Mouse (Mus musculus) lung, embryonic 14.5 days (tissue): ENCODE data around the gene Nup37. TPM values are rescaled to one million over a fixed set of nuclear protein-coding genes. Genes with fewer than 3 reads are reported as not detected.

Experiments
- ATAC-seq: fragments of 200-750 bp; cut with Nextera tagmentation; 2 replicates; pipeline ENCODE4 v1.8.0; 2017; ENCODE audit warnings: mild to moderate bottlenecking, moderate TSS enrichment, moderate library complexity; ENCODE audit not compliant: insufficient read depth
- DNase-seq: peaks from one replicate; pipeline ENCODE4 v3.0.0-alpha.2; 2015
- H3K27ac ChIP-seq: fragments of 300-500 bp; sonication (generic); 2 replicates; pipeline ENCODE4 v1.5.1; 2014; ENCODE audit warnings: low read depth, mild to moderate bottlenecking, moderate library complexity
- H3K27me3 ChIP-seq: fragments of 300-500 bp; sonication (generic); 2 replicates; pipeline ENCODE4 v1.6.1; 2014; ENCODE audit warnings: low read length, control low read depth; ENCODE audit not compliant: insufficient read depth
- H3K36me3 ChIP-seq: fragments of 300-500 bp; sonication (generic); 2 replicates; pipeline ENCODE4 v1.6.1; 2014; ENCODE audit warnings: control low read depth; ENCODE audit not compliant: insufficient read depth
- H3K4me1 ChIP-seq: fragments of 300-500 bp; sonication (generic); 2 replicates; pipeline ENCODE4 v1.6.1; 2014; ENCODE audit warnings: antibody characterized with exemption, control low read depth; ENCODE audit not compliant: insufficient read depth
- H3K4me2 ChIP-seq: fragments of 300-500 bp; sonication (generic); 2 replicates; pipeline ENCODE4 v1.6.1; 2014; ENCODE audit warnings: mild to moderate bottlenecking
- H3K4me3 ChIP-seq: fragments of 300-500 bp; sonication (generic); 2 replicates; pipeline ENCODE4 v1.5.1; 2014; ENCODE audit warnings: low read depth, low read length
- H3K9ac ChIP-seq: fragments of 300-500 bp; sonication (generic); 2 replicates; pipeline ENCODE4 v1.6.1; 2014
- H3K9me3 ChIP-seq: fragments of 300-500 bp; sonication (generic); 2 replicates; pipeline ENCODE4 v1.6.1; 2016; ENCODE audit warnings: low read depth, low read length, control low read depth
- CTCF ChIP-seq: IDR thresholded peaks from 2 replicates; pipeline ENCODE4 v1.5.1; 2016; ENCODE audit warnings: antibody characterized with exemption, low read depth
- WGBS: fragments of 180-500 bp; shearing (Covaris S2); extraction: QIAGEN DNeasy Blood & Tissue Kit; methylation state at CpG from one replicate; pipeline ENCODE4 v1.1.7; 2014; 5-methylcytosine and 5-hydroxymethylcytosine counted together
- polyA plus RNA-seq: library from polyadenylated mRNA; unstranded; fragments of >200 nt; fragmentation: Nextera tagmentation; extraction: Ambion mirVana; gene quantifications from 2 replicates; pipeline ENCODE4 v1.2.1, GENCODE M21; 2014

Nup37 gene
- polyA plus RNA-seq, 1 experiment from 2014 or later: 109 TPM

DNA sequence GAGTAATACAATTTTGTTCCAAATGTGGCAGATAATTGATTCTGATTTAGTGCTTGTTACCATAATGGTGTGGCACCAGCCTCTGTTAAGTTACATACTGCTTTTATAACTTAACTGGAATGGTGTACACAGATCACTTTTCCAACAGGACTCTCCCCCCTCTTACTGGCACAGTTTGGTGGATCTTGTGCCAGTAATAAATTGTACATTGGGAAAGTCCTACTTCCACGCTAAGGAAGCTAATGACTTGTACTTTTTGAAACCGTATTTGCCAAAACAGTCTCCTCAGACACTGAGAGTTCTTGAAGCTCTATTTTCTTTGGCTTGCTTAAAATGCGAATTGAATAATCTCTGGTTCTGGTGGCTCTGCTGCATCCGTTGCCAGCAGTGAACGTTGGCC, 78.6 kb downstream of the Nup37 start:
- ATAC-seq (no peak), DNase-seq (no peak)
- H3K27me3 ChIP-seq: no peaks in the 10 kb centered on the region
- WGBS: 83% methylated on average over 5 of the region's 5 CpGs
- H3K4me1 ChIP-seq: no peaks in the 10 kb centered on the region
- no peak overlapping the region for H3K9ac ChIP-seq
- 0 out of 2 replicates have a peak, but pooled peaks cover 6% of the 10 kb centered on the region for H3K36me3 ChIP-seq
- no peak overlapping the region for H3K27ac ChIP-seq
- no peaks in the 10 kb centered on the region for H3K9me3 ChIP-seq
- TF ChIP-seq CTCF: no peak
- no peak overlapping the region for H3K4me3 ChIP-seq
- no peak overlapping the region for H3K4me2 ChIP-seq

DNA sequence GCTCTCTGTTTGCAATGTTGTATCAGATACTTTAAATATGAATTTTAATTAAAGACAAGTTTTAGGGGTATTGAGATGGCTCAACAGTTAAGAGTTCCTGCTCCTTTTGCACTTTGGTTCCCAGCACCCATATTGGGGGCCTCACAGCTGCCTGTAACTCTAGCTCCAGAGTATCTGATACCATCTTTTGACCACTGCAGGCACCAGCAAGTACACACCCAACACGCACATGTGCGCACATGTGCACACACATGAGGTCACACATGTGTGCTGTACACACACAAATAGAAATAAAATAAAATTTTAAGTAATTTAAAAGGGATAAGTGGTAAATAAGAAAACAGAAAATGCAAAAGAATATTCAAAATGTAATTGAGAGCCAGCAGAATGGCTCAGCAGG, 81.2 kb downstream of the Nup37 start:
- Histone ChIP-seq H3K4me3 (no peak overlapping the region), H3K9me3 (no peaks in the 10 kb centered on the region), H3K36me3 (0 out of 2 replicates have a peak, but pooled peaks cover 3% of the 10 kb centered on the region), H3K27me3 (no peaks in the 10 kb centered on the region), H3K4me2 (no peak overlapping the region), H3K4me1 (no peaks in the 10 kb centered on the region), H3K27ac (no peak overlapping the region), H3K9ac (no peak overlapping the region)
- 91% methylated on average over 2 of the region's 2 CpGs for WGBS
- DNase-seq (no peak), ATAC-seq (no peak)
- TF ChIP-seq CTCF: no peak

Other genes with a start within 250 kb of the Nup37 start
- 0.66 and 0.74 TPM in 2 replicates for gene Pmch, start 55.9 kb upstream of the Nup37 start, polyA plus RNA-seq
- 17.8 and 22.1 TPM in 2 replicates for gene Parpbp, start 51 bp upstream of the Nup37 start, polyA plus RNA-seq
- 55.6 and 60.4 TPM in 2 replicates for gene Washc3, start 54.1 kb downstream of the Nup37 start, polyA plus RNA-seq
- gene Dram1, start 232.1 kb downstream of the Nup37 start, polyA plus RNA-seq: 43.9 and 45.7 TPM in 2 replicates
- 19.7 and 19.8 TPM in 2 replicates for gene Gnptab, start 232.1 kb downstream of the Nup37 start, polyA plus RNA-seq